Mouse (Mus musculus): ENCODE measurements around the gene Hikeshi. TPM values are rescaled to one million over a fixed set of nuclear protein-coding genes. Genes with fewer than 3 reads are reported as not detected.

Hikeshi gene
- total RNA-seq, 2 experiments from 2014 or later: 83.7 to 101 TPM

- no peak for DNase-seq (ENCODE audit: low spot score in 2 of 2)
Observed at GRCm38 (mm10) chr7:89916711-89917110, 24.3 kb downstream of the Hikeshi start.

GRCm38 (mm10) chr7:89913432-89914158, 27.4 kb downstream of the Hikeshi start:
- DNase-seq (ENCODE audit: low spot score in 2 of 2): no peak

- no peak for DNase-seq (ENCODE audit: low spot score in 2 of 2)
Observed at GRCm38 (mm10) chr7:89912356-89912755, 28.6 kb downstream of the Hikeshi start.

- DNase-seq (ENCODE audit: low spot score in 2 of 2): no peak
Observed at GRCm38 (mm10) chr7:89909711-89910110, 31.3 kb downstream of the Hikeshi start.

GRCm38 (mm10) chr7:89908899-89909621, 31.9 kb downstream of the Hikeshi start:
- no peak for DNase-seq (ENCODE audit: low spot score in 2 of 2)

GRCm38 (mm10) chr7:89908421-89908820, 32.6 kb downstream of the Hikeshi start:
- DNase-seq (ENCODE audit: low spot score in 2 of 2): no peak

- peak; percentile 66 to 83 for DNase-seq (ENCODE audit: low spot score in 2 of 2)
Observed at GRCm38 (mm10) chr7:89907950-89908349, 33.1 kb downstream of the Hikeshi start.

- DNase-seq (ENCODE audit: low spot score in 2 of 2): no peak
Observed at GRCm38 (mm10) chr7:89903442-89904343, 37.3 kb downstream of the Hikeshi start, which contains the start of gene Ccdc81. Gene Ccdc81 (minus strand): TSS chr7:89903629.

GRCm38 (mm10) chr7:89903007-89903406, 38.0 kb downstream of the Hikeshi start:
- no peak for DNase-seq (ENCODE audit: low spot score in 2 of 2)

- DNase-seq (ENCODE audit: low spot score in 2 of 2): no peak
Observed at GRCm38 (mm10) chr7:89891856-89892255, 49.1 kb downstream of the Hikeshi start.

GRCm38 (mm10) chr7:89891412-89891811, 49.6 kb downstream of the Hikeshi start:
- no peak for DNase-seq (ENCODE audit: low spot score in 2 of 2)

GRCm38 (mm10) chr7:89884551-89884950, 56.5 kb downstream of the Hikeshi start:
- no peak for DNase-seq (ENCODE audit: low spot score in 2 of 2)

GRCm38 (mm10) chr7:89879686-89880085, 61.3 kb downstream of the Hikeshi start:
- no peak for DNase-seq (ENCODE audit: low spot score in 2 of 2)

Other genes with a start within 250 kb of the Hikeshi start
- gene Ccdc81, start 37.6 kb downstream of the Hikeshi start, total RNA-seq (2021): under 1 TPM; 0.84 to 0.91 TPM
- gene Eed, start 39.8 kb upstream of the Hikeshi start, total RNA-seq (2021): 10 to 100 TPM; 33.2 to 33.9 TPM
- 100 to 1,000 TPM; 144 to 155 TPM for gene Picalm, start 189.0 kb upstream of the Hikeshi start, total RNA-seq (2021)